Mouse (Mus musculus): ENCODE results near the gene Lgals7.

DNA sequence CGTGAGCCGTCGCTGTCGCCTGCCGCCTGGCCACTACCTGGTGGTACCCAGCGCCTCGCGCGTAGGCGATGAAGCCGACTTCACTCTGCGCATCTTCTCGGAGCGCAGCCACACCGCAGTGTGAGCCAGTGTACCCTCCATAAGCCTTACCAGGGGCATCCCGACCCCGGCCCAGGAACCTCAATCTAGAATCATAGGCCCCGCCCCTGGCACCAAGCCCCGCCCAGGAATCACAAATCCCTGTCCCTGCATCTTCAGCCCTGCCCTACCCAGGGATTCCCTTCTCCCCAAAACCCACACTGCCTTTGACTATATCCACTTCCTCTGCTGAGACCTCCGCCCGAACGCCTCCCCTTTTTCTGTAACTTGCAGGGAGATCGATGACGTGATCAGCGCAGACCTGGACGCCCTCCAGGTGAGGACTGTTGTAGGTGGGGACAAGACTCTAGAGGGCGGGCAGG, 25.1 kb downstream of the Lgals7 start:
- TF ChIP-seq GATA1 (IDR thresholded peaks at IDR 0.05; ENCODE audit: borderline replicate concordance, low read length): no peak
- no peak for TF ChIP-seq FLI1 (IDR thresholded peaks at IDR 0.05; ENCODE audit: low read length)

All from megakaryocyte, embryonic 14.5 days (primary cell).